Mouse (Mus musculus) small intestine, adult 2 months (tissue): Measurements from ENCODE around the gene Taok2.

Source experiments
- CTCF ChIP-seq: fragments of 200-500 bp; IDR thresholded peaks from 2 replicates; pipeline ENCODE4 v1.5.1; 2012; ENCODE audit warnings: low read depth, mild to moderate bottlenecking, control low read depth, inconsistent platforms, low read length, moderate library complexity, mixed read lengths; ENCODE audit not compliant: insufficient replicate concordance, insufficient read length; ENCODE audit errors: extremely low read depth
- POLR2A ChIP-seq: fragments of 200-500 bp; IDR thresholded peaks from 2 replicates; pipeline ENCODE4 v1.6.1; 2012; ENCODE audit warnings: low read depth, mild to moderate bottlenecking, control low read depth, inconsistent platforms, low read length, moderate library complexity

- no peak for TF ChIP-seq POLR2A
- TF ChIP-seq CTCF, result no peak
These were observed 44.5 kb upstream of the Taok2 start for GRCm38 (mm10) chr7:126929046-126929445.
